Mouse (Mus musculus) cerebellum, postnatal 25 days (tissue): ENCODE data around the gene Mkln1.
A peak's percentile ranks its signal among the peaks of the same experiment; 100 is the strongest.

Source experiments
- DNase-seq, 2 experiments: peaks; one replicate each; pipeline ENCODE4 v3.0.0; 2021; ENCODE audit warnings: mixed read lengths in 2 of 2

Mkln1 gene

GRCm38 (mm10) chr6:31398431-31399205, at the start of gene Mkln1:
Gene Mkln1, plus strand, starts transcription at chr6:31398735.
- DNase-seq, result peak; percentile 94 to 95

GRCm38 (mm10) chr6:31356444-31357191, 41.9 kb upstream of the Mkln1 start:
- no peak for DNase-seq

GRCm38 (mm10) chr6:31357286-31357685, 41.2 kb upstream of the Mkln1 start:
- peak in 1 of 2 experiments; percentile 13 for DNase-seq

- no peak for DNase-seq
Measured at GRCm38 (mm10) chr6:31362617-31363016, 35.9 kb upstream of the Mkln1 start.

- no peak for DNase-seq
Measured at GRCm38 (mm10) chr6:31364399-31364798, 34.1 kb upstream of the Mkln1 start.

- DNase-seq, result no peak
Measured at GRCm38 (mm10) chr6:31367947-31368346, 30.6 kb upstream of the Mkln1 start.

GRCm38 (mm10) chr6:31368559-31368958, 30.0 kb upstream of the Mkln1 start:
- DNase-seq, result no peak

GRCm38 (mm10) chr6:31369875-31370274, 28.7 kb upstream of the Mkln1 start:
- DNase-seq, result peak; percentile 32 to 59

- DNase-seq, result peak; percentile 15 to 26
Measured at GRCm38 (mm10) chr6:31370550-31371061, 27.9 kb upstream of the Mkln1 start.

- DNase-seq, result no peak
Measured at GRCm38 (mm10) chr6:31371140-31371539, 27.4 kb upstream of the Mkln1 start.

- no peak for DNase-seq
Measured at GRCm38 (mm10) chr6:31372620-31373019, 25.9 kb upstream of the Mkln1 start.

GRCm38 (mm10) chr6:31373084-31373673, 25.4 kb upstream of the Mkln1 start:
- DNase-seq, result no peak

GRCm38 (mm10) chr6:31382989-31383388, 15.5 kb upstream of the Mkln1 start:
- DNase-seq, result no peak

- no peak for DNase-seq
Measured at GRCm38 (mm10) chr6:31384794-31385193, 13.7 kb upstream of the Mkln1 start.

GRCm38 (mm10) chr6:31385281-31386145, 13.0 kb upstream of the Mkln1 start:
- DNase-seq, result no peak

GRCm38 (mm10) chr6:31389716-31390115, 8.8 kb upstream of the Mkln1 start:
- no peak for DNase-seq

GRCm38 (mm10) chr6:31390243-31390981, 8.1 kb upstream of the Mkln1 start:
- no peak for DNase-seq

GRCm38 (mm10) chr6:31392871-31393270, 5.7 kb upstream of the Mkln1 start:
- DNase-seq, result no peak

GRCm38 (mm10) chr6:31396118-31396517, 2.4 kb upstream of the Mkln1 start:
- no peak for DNase-seq

- no peak for DNase-seq
Measured at GRCm38 (mm10) chr6:31397308-31397707, 1.2 kb upstream of the Mkln1 start.

GRCm38 (mm10) chr6:31397775-31398430, 632 bp upstream of the Mkln1 start:
- peak in 1 of 2 experiments; percentile 20 for DNase-seq
